Mouse (Mus musculus): ENCODE data around the gene Grasp. TPM values are rescaled to one million over a fixed set of nuclear protein-coding genes. Genes with fewer than 3 reads are reported as not detected.

The Grasp gene
- total and polyA plus RNA-seq, 3 experiments: 0.09 to 0.16 TPM; not detected in 1

DNA sequence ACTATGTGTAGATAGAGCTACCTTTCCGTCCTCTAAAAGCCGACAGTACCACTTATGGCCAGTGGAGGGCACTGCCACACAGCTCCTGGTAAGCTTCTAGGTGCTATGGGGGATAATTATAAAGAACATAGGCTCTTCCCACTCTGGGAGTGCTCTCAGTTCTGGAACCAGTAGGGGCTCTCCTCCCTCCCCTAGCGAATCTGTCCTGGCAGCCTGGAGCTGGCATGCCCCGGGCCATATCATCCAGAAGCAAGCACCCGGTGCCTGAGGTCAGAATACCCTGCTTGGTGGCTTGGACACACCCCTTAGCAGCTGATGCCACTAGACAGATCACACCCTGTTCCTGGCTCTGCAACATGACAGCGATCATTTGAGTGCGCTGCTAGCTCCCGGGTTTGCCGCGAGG, 16.8 kb downstream of the Grasp start:
- no peak overlapping the region for H3K4me3 ChIP-seq (ENCODE audit: low read depth, low read length)
- DNase-seq (ENCODE audit: low spot score) (peak; percentile 22), ATAC-seq (ENCODE audit: extremely low read depth, insufficient number of reproducible peaks, low FRiP score, poor library complexity, severe bottlenecking) (no peak; the same call in 1 of the 2 replicates)
- no peaks in the 10 kb centered on the region; the same call in 1 of the 2 replicates for H3K27me3 ChIP-seq (ENCODE audit: insufficient read depth, low read length)
- TF ChIP-seq GATA2 (IDR thresholded peaks at IDR 0.05; ENCODE audit: borderline replicate concordance, low read depth, low read length): no peak
- TF ChIP-seq POLR2AphosphoS5 (IDR thresholded peaks at IDR 0.05; ENCODE audit: insufficient replicate concordance, low read depth, low read length): no peak
- no peak for TF ChIP-seq GATA1 (IDR thresholded peaks at IDR 0.05; ENCODE audit: borderline replicate concordance, low read length)
- TF ChIP-seq CTCF (IDR thresholded peaks at IDR 0.05; ENCODE audit: low read depth, low read length): peak; percentile 32
- TF ChIP-seq TAL1 (conservative IDR thresholded peaks at IDR 0.05; ENCODE audit: low read depth, low read length): no peak
- H3K9me3 ChIP-seq (replicated peaks): peaks cover 35% of the 10 kb centered on the region
- no peaks in the 10 kb centered on the region for H3K36me3 ChIP-seq (replicated peaks)
- 0 out of 2 replicates have a peak, but pooled peaks cover 3% of the 10 kb centered on the region for H3K4me1 ChIP-seq (ENCODE audit: insufficient read depth, low read depth, low read length)

DNA sequence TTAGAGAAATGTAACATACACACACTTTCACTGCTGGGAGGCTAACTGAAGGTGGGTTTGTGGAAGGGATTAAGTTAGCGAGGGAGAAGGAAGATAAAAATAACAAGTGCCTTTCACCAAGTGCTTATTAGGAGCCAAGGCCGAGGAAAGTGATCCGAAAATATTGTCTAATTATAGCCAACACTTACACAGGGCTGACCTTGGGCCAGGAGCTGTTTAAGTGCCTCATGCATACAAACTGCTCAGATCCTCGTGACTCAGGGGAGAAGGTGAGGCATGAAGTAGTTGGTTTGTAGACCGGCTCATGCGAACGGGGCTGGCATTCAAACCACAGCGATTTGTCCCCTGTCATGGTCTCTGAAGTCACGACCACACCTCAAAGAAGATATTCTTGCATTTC, 17.2 kb downstream of the Grasp start:
- DNase-seq (ENCODE audit: low spot score) (no peak), ATAC-seq (ENCODE audit: extremely low read depth, insufficient number of reproducible peaks, low FRiP score, poor library complexity, severe bottlenecking) (no peak)
- no peak for TF ChIP-seq TAL1 (conservative IDR thresholded peaks at IDR 0.05; ENCODE audit: low read depth, low read length)
- no peak overlapping the region for H3K4me3 ChIP-seq (ENCODE audit: low read depth, low read length)
- no peaks in the 10 kb centered on the region for H3K36me3 ChIP-seq (replicated peaks)
- H3K9me3 ChIP-seq (replicated peaks): peaks cover 36% of the 10 kb centered on the region
- H3K27me3 ChIP-seq (ENCODE audit: insufficient read depth, low read length): no peaks in the 10 kb centered on the region; the same call in 1 of the 2 replicates
- H3K4me1 ChIP-seq (ENCODE audit: insufficient read depth, low read depth, low read length): 0 out of 2 replicates have a peak, but pooled peaks cover 3% of the 10 kb centered on the region

DNA sequence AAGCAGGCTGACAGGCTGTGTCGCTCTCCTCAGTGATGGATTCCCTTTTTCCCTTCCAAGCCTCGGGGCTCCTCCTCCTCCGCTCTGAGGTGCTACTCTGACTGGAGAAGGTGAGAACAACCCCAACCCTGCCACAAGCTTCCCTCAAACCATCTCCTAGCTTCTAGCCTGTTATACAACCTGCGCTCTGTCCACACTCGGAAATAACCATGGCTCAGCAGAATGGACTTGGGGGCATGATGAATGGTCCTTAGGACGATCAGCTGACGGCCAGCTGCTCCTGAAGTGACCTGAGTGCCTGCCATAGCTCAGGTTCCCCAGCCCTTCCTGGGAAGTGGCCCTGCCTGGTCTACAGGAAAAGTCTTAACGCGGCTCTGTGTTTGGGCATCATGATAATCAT, 17.9 kb downstream of the Grasp start:
- no peak overlapping the region for H3K4me3 ChIP-seq (ENCODE audit: low read depth, low read length)
- no peak for ATAC-seq (ENCODE audit: extremely low read depth, insufficient number of reproducible peaks, low FRiP score, poor library complexity, severe bottlenecking)

DNA sequence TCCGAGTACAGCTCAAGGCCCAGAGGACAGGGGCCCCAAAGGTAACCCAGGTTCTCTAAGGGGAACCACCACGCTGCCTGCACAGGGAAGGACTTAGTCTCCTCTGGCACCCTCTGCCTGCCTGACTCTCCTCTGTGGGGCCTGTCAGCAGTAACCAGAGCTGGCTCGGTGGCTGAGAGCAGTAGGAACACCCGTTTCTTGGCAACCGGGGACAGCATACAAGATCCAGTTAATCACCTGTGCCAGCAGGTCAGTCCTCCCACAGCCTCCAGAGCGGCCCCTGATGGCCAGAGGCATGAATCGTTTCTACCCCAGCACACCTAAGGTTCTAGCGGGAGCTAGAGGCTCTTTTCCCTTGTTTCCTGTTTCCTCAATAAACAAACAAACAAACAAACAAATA, 18.7 kb downstream of the Grasp start:
- ATAC-seq (ENCODE audit: extremely low read depth, insufficient number of reproducible peaks, low FRiP score, poor library complexity, severe bottlenecking) (no peak), DNase-seq (ENCODE audit: low spot score) (no peak)
- H3K4me1 ChIP-seq (ENCODE audit: insufficient read depth, low read depth, low read length): peaks cover 3% of the 10 kb centered on the region; the same call in 1 of the 2 replicates
- H3K4me3 ChIP-seq (ENCODE audit: low read depth, low read length): no peak overlapping the region
- TF ChIP-seq CTCF (IDR thresholded peaks at IDR 0.05; ENCODE audit: low read depth, low read length) (no peak), GATA2 (IDR thresholded peaks at IDR 0.05; ENCODE audit: borderline replicate concordance, low read depth, low read length) (no peak)
- H3K27me3 ChIP-seq (ENCODE audit: insufficient read depth, low read length): no peaks in the 10 kb centered on the region; the same call in 1 of the 2 replicates
- H3K9me3 ChIP-seq (replicated peaks): peaks cover 38% of the 10 kb centered on the region
- H3K36me3 ChIP-seq (replicated peaks): no peaks in the 10 kb centered on the region

More for the DNA sequence above, 17.9 kb downstream of the Grasp start:
- Histone ChIP-seq H3K36me3 (replicated peaks) (no peaks in the 10 kb centered on the region), H3K27me3 (ENCODE audit: insufficient read depth, low read length) (no peaks in the 10 kb centered on the region; the same call in 1 of the 2 replicates), H3K4me1 (ENCODE audit: insufficient read depth, low read depth, low read length) (peaks cover 3% of the 10 kb centered on the region; the same call in 1 of the 2 replicates), H3K9me3 (replicated peaks) (peaks cover 38% of the 10 kb centered on the region)
- TF ChIP-seq GATA2 (IDR thresholded peaks at IDR 0.05; ENCODE audit: borderline replicate concordance, low read depth, low read length) (no peak), GATA1 (IDR thresholded peaks at IDR 0.05; ENCODE audit: borderline replicate concordance, low read length) (no peak), POLR2AphosphoS5 (IDR thresholded peaks at IDR 0.05; ENCODE audit: insufficient replicate concordance, low read depth, low read length) (no peak), CTCF (IDR thresholded peaks at IDR 0.05; ENCODE audit: low read depth, low read length) (no peak), TAL1 (conservative IDR thresholded peaks at IDR 0.05; ENCODE audit: low read depth, low read length) (no peak)
- no peak for DNase-seq (ENCODE audit: low spot score)

DNA sequence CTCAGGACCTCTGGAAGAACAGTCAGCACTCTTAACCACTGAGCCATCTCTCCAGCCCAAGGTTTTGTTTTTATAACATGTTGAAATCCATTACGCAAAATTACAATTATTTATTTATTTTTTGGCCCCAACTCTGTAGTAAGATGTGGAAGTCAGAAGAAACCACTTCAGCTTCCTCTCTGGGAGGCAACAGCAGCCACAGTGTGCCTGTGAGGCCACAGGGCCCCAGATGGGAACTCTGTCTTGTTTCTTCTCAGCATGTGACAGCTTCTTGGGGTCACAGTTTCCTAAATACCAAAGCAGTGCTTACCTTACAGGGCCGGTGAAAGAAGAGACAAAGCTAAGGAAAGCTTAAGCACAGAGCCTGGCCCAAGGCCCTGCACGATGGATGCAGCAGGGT, 20.0 kb downstream of the Grasp start:
- H3K4me3 ChIP-seq (ENCODE audit: low read depth, low read length): no peak overlapping the region
- peaks cover 35% of the 10 kb centered on the region for H3K9me3 ChIP-seq (replicated peaks)
- DNase-seq (ENCODE audit: low spot score) (no peak), ATAC-seq (ENCODE audit: extremely low read depth, insufficient number of reproducible peaks, low FRiP score, poor library complexity, severe bottlenecking) (no peak)
- H3K36me3 ChIP-seq (replicated peaks): no peaks in the 10 kb centered on the region
- peaks cover 3% of the 10 kb centered on the region; the same call in 1 of the 2 replicates for H3K4me1 ChIP-seq (ENCODE audit: insufficient read depth, low read depth, low read length)
- TF ChIP-seq CTCF (IDR thresholded peaks at IDR 0.05; ENCODE audit: low read depth, low read length): no peak
- no peak for TF ChIP-seq TAL1 (conservative IDR thresholded peaks at IDR 0.05; ENCODE audit: low read depth, low read length)
- no peak for TF ChIP-seq GATA2 (IDR thresholded peaks at IDR 0.05; ENCODE audit: borderline replicate concordance, low read depth, low read length)
- no peak for TF ChIP-seq POLR2AphosphoS5 (IDR thresholded peaks at IDR 0.05; ENCODE audit: insufficient replicate concordance, low read depth, low read length)
- no peak for TF ChIP-seq GATA1 (IDR thresholded peaks at IDR 0.05; ENCODE audit: borderline replicate concordance, low read length)
- H3K27me3 ChIP-seq (ENCODE audit: insufficient read depth, low read length): no peaks in the 10 kb centered on the region; the same call in 1 of the 2 replicates

DNA sequence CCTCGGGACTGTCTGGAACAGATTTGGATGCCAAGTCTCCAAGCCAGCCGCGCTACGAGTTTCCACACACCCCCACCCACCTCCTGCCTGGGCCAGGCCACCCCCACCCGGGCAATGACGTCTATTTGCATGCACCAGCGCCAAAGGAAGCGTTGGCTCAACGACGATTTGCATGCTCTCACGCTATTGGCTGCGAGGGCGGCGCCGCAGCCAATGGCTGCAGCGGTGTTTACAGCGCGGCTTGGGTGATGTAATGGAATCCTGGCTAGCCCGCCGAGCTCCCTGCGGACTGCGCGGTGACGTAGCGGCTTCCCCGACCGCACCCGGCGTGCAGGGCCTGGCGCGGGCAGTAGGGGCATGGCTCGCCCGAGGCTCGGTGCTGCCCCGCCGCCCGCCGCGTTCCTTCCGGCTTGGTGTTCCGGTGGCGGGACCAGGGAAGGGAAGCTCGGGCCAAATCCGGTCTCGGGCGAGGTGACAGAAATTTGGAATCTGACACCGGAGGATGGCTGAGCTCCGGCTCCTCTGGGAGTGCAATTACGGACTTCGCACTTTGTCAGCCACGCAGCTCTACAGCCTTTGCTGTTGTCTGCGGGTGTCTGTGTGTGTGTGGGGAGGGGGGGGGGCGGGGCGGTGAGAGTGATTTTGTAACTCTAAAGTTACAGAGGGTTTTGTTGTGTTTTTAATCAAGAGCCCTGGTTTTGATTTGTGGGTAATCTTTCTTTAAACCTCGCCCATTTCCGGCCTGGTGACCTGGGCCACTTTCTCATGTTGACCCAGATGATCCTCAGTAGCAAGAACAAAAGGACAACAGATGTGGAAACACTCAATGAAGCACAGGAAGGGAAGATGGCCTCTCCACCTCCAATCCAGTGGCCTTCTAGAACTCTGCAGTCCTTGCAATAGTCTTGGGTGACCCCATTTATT, 22.5 kb downstream of the Grasp start:
- no peaks in the 10 kb centered on the region for H3K36me3 ChIP-seq (replicated peaks)
- peaks cover 3% of the 10 kb centered on the region; the same call in 1 of the 2 replicates for H3K4me1 ChIP-seq (ENCODE audit: insufficient read depth, low read depth, low read length)
- TF ChIP-seq TAL1 (conservative IDR thresholded peaks at IDR 0.05; ENCODE audit: low read depth, low read length) (no peak), CTCF (IDR thresholded peaks at IDR 0.05; ENCODE audit: low read depth, low read length) (no peak), POLR2AphosphoS5 (IDR thresholded peaks at IDR 0.05; ENCODE audit: insufficient replicate concordance, low read depth, low read length) (no peak), GATA1 (IDR thresholded peaks at IDR 0.05; ENCODE audit: borderline replicate concordance, low read length) (no peak), GATA2 (IDR thresholded peaks at IDR 0.05; ENCODE audit: borderline replicate concordance, low read depth, low read length) (no peak)
- peak overlapping the region; percentile 62; the same call in 1 of the 2 replicates for H3K4me3 ChIP-seq (ENCODE audit: low read depth, low read length)
- H3K27me3 ChIP-seq (ENCODE audit: insufficient read depth, low read length): no peaks in the 10 kb centered on the region
- DNase-seq (ENCODE audit: low spot score) (peak; percentile 80), ATAC-seq (ENCODE audit: extremely low read depth, insufficient number of reproducible peaks, low FRiP score, poor library complexity, severe bottlenecking) (peak; percentile 98)
- peaks cover 36% of the 10 kb centered on the region for H3K9me3 ChIP-seq (replicated peaks)
